Mouse (Mus musculus): ENCODE measurements around the gene Gm15557.

- TF ChIP-seq CTCF (IDR thresholded peaks at IDR 0.05; ENCODE audit: borderline replicate concordance, insufficient read depth, low read length), result no peak
- TF ChIP-seq POLR2A (IDR thresholded peaks at IDR 0.05; ENCODE audit: low read depth, low read length), result no peak
Observed at GRCm38 (mm10) chr2:155945580-155945979, 5.1 kb downstream of the Gm15557 start.

Measured in embryonic fibroblast, embryonic 13.5 days (primary cell).